In genomic region chr8:91987854-91988253, GRCm38 (mm10) we compare ENCODE assay signal across 13 mouse cellular contexts.
DNase-seq lines count a peak whose midpoint lies in the region; ATAC-seq lines count a peak whose summit lies in the region.
"Had no signal": no experiment of that assay in that cellular context is flagged by ENCODE, and none has a peak within 500 bp of the region (broad histone marks: within the 10 kb centered on the region; RNA-seq: fewer than 3 reads in every experiment).

No protein-coding gene starts in this region.

- WGBS in lung, embryonic 16.5 days: 21% methylated on average over 6 of the region's 6 CpGs
- 77% methylated on average over 6 of the region's 6 CpGs for WGBS in forebrain, embryonic 13.5 days

- intact Hi-C loops in heart, postnatal 10 days (cut with DNase I): loop anchor here (2.0 to 5.0 kb wide), 2 partner anchors 21 to 369 kb away; partner anchors contain the start of gene Irx5
- intact Hi-C loops in gastrocnemius, postnatal 14 days (cut with DNase I; ENCODE audit: low total_unique reads): no loop called here

- H3K27me3 ChIP-seq in lung, embryonic 16.5 days (ENCODE audit: control insufficient read depth, insufficient read depth, low read depth, low read length): no peaks in the 10 kb centered on the region
- peaks cover 71% of the 10 kb centered on the region for H3K27me3 ChIP-seq in forebrain, embryonic 13.5 days

- DNase-seq in heart, adult 11 months: peak; percentile 98
- DNase-seq in heart, adult 9 months (ENCODE audit: low spot score in 2 of 2): peak; percentile 77 to 80
- peak; percentile 88 to 89 for DNase-seq in heart, postnatal 10 days
- DNase-seq in gastrocnemius, postnatal 14 days: no peak
- DNase-seq in kidney, postnatal 10 days: no peak
- DNase-seq: cerebellum, postnatal 36 days; liver, postnatal 0 days had no signal

- H3K9ac ChIP-seq in lung, embryonic 16.5 days (ENCODE audit: low read length): no peak overlapping the region
- H3K9ac ChIP-seq in forebrain, embryonic 13.5 days: no peak overlapping the region
- H3K9ac ChIP-seq: limb, embryonic 13.5 days; liver, postnatal 0 days; midbrain, embryonic 12.5 days had no signal

- H3K27ac ChIP-seq in lung, embryonic 16.5 days (ENCODE audit: low read length): peak overlapping the region; percentile 18; the same call in 1 of the 2 replicates
- H3K27ac ChIP-seq in forebrain, embryonic 13.5 days: no peak overlapping the region
- H3K27ac ChIP-seq: layer of hippocampus, adult 2 months; limb, embryonic 13.5 days; midbrain, embryonic 12.5 days had no signal

- H3K4me2 ChIP-seq in lung, embryonic 16.5 days (ENCODE audit: low read depth, low read length): no peak overlapping the region
- H3K4me2 ChIP-seq in forebrain, embryonic 13.5 days: no peak overlapping the region
- H3K4me2 ChIP-seq: limb, embryonic 13.5 days; midbrain, embryonic 12.5 days had no signal

- no peaks in the 10 kb centered on the region for H3K36me3 ChIP-seq in lung, embryonic 16.5 days (ENCODE audit: control insufficient read depth, insufficient read depth, low read length)
- H3K36me3 ChIP-seq in forebrain, embryonic 13.5 days (ENCODE audit: poor library complexity, severe bottlenecking): no peaks in the 10 kb centered on the region
- H3K36me3 ChIP-seq: limb, embryonic 13.5 days; midbrain, embryonic 12.5 days had no signal

- ATAC-seq in lung, embryonic 16.5 days (ENCODE audit: low read depth): peak; percentile 89
- no peak for ATAC-seq in forebrain, embryonic 13.5 days
- ATAC-seq: inflammation-experienced regulatory T-cells, adult 6 months; liver, postnatal 0 days had no signal

- no peaks in the 10 kb centered on the region for H3K9me3 ChIP-seq in lung, embryonic 16.5 days (ENCODE audit: control insufficient read depth, low read length)
- peaks cover 4% of the 10 kb centered on the region; the same call in 1 of the 2 replicates for H3K9me3 ChIP-seq in forebrain, embryonic 13.5 days (replicated peaks)
- H3K9me3 ChIP-seq: midbrain, embryonic 12.5 days had no signal

- H3K4me3 ChIP-seq in lung, embryonic 16.5 days (ENCODE audit: low read length): no peak overlapping the region
- no peak overlapping the region for H3K4me3 ChIP-seq in forebrain, embryonic 13.5 days
- H3K4me3 ChIP-seq: layer of hippocampus, adult 2 months; limb, embryonic 13.5 days; midbrain, embryonic 12.5 days had no signal

- H3K4me1 ChIP-seq in lung, embryonic 16.5 days (replicated peaks; ENCODE audit: control insufficient read depth, insufficient read depth, low read length): peaks cover 29% of the 10 kb centered on the region
- peaks cover 24% of the 10 kb centered on the region for H3K4me1 ChIP-seq in forebrain, embryonic 13.5 days

Comparison
In these comparisons a context has a peak if more than half of its experiments do, and no peak if none do; other contexts are left out.
1. DNase-seq: peak in heart, adult 11 months (single experiment), heart, adult 9 months (2 of 2) and heart, postnatal 10 days (2 of 2); none in gastrocnemius, postnatal 14 days (single experiment) and kidney, postnatal 10 days (single experiment).